Mouse (Mus musculus) right cerebral cortex, postnatal 14 days (tissue): Measurements from ENCODE around the gene Dnmbp.

Experiments used
- DNase-seq: peaks from one replicate; pipeline ENCODE4 v3.0.0; 2022

Dnmbp gene

GRCm38 (mm10) chr19:43874351-43874750, 65.6 kb downstream of the Dnmbp start:
- no peak for DNase-seq

- DNase-seq = no peak
These were observed 69.6 kb downstream of the Dnmbp start for GRCm38 (mm10) chr19:43870418-43870817.

- no peak for DNase-seq
These were observed 82.6 kb downstream of the Dnmbp start for GRCm38 (mm10) chr19:43857347-43857746.

GRCm38 (mm10) chr19:43852837-43853545, 87.0 kb downstream of the Dnmbp start:
- DNase-seq = no peak

GRCm38 (mm10) chr19:43851996-43852630, 87.9 kb downstream of the Dnmbp start:
- no peak for DNase-seq

- DNase-seq = no peak
These were observed 90.0 kb downstream of the Dnmbp start for GRCm38 (mm10) chr19:43850026-43850425.

- DNase-seq = no peak
These were observed 92.0 kb downstream of the Dnmbp start for GRCm38 (mm10) chr19:43847966-43848365.

- no peak for DNase-seq
These were observed 92.9 kb downstream of the Dnmbp start for GRCm38 (mm10) chr19:43847056-43847455.

GRCm38 (mm10) chr19:43845331-43845908, 94.6 kb downstream of the Dnmbp start:
- no peak for DNase-seq

GRCm38 (mm10) chr19:43843184-43843583, 96.8 kb downstream of the Dnmbp start:
- no peak for DNase-seq

- peak; percentile 79 for DNase-seq
These were observed 107.4 kb downstream of the Dnmbp start for GRCm38 (mm10) chr19:43832425-43833069.

GRCm38 (mm10) chr19:43826855-43827254, 113.1 kb downstream of the Dnmbp start:
- no peak for DNase-seq

- DNase-seq = peak; percentile 48
These were observed 124.2 kb downstream of the Dnmbp start for GRCm38 (mm10) chr19:43815661-43816414.

- DNase-seq = no peak
These were observed 126.7 kb downstream of the Dnmbp start for GRCm38 (mm10) chr19:43813315-43813714.

- no peak for DNase-seq
These were observed 128.6 kb downstream of the Dnmbp start for GRCm38 (mm10) chr19:43811419-43811818.

- no peak for DNase-seq
These were observed 130.7 kb downstream of the Dnmbp start for GRCm38 (mm10) chr19:43809331-43809730.

GRCm38 (mm10) chr19:43803866-43804265, 136.1 kb downstream of the Dnmbp start:
- no peak for DNase-seq

- DNase-seq = no peak
These were observed 138.5 kb downstream of the Dnmbp start for GRCm38 (mm10) chr19:43801427-43802051.

- DNase-seq = no peak
These were observed 142.8 kb downstream of the Dnmbp start for GRCm38 (mm10) chr19:43797216-43797615.
